Mouse (Mus musculus) olfactory bulb, adult 2 months (tissue): Measurements from ENCODE around the gene Sidt1.

Experiments
- CTCF ChIP-seq: fragments of 200-500 bp; IDR thresholded peaks from 2 replicates; pipeline ENCODE4 v1.5.1; 2012; ENCODE audit warnings: low read depth, mild to moderate bottlenecking, low read length, moderate library complexity; ENCODE audit not compliant: insufficient read depth
- POLR2A ChIP-seq: fragments of 200-500 bp; IDR thresholded peaks from 2 replicates; pipeline ENCODE4 v1.6.1; 2012; ENCODE audit warnings: mild to moderate bottlenecking, low read depth, low read length, moderate library complexity; ENCODE audit not compliant: insufficient read depth

DNA sequence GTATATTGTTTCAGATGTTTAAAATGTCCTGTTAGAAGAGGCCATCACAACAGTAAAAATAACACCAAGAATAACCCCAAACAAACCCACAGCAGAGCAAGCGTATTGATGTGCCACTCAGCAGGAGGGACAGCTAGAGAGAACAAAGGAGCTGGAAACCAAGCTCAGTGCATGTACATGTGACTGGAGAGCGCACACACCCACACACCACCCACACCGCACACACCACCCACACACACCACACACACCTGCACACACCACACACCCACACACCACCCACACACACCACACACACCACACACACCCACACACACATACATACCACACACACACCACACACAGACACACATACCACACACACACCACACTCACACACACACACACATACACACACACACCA is 12.8 kb downstream of the Sidt1 start:
- TF ChIP-seq CTCF, result no peak
- TF ChIP-seq POLR2A, result no peak
